Comparison of ENCODE assay signal across 8 mouse cellular contexts in genomic region chr1:138841306-138842095, GRCm38 (mm10). TPM values are rescaled to one million over a fixed set of nuclear protein-coding genes. Genes with fewer than 3 reads are reported as not detected.
DNase-seq lines count a peak whose midpoint lies in the region; ATAC-seq lines count a peak whose summit lies in the region.

No protein-coding gene starts in this region.

- H3K4me2 ChIP-seq in heart, embryonic 14.5 days (ENCODE audit: low read length): peak overlapping the region; percentile 69
- peak overlapping the region; percentile 51 for H3K4me2 ChIP-seq in limb, embryonic 11.5 days (ENCODE audit: low read depth, severe bottlenecking)

- peak overlapping the region; percentile 42 to 49 for H3K4me3 ChIP-seq in heart, embryonic 14.5 days (ENCODE audit: control insufficient read depth in 1 of 2, insufficient read depth in 1 of 2, low read depth in 1 of 2, low read length in 2 of 2)
- peak overlapping the region; percentile 80 for H3K4me3 ChIP-seq in limb, embryonic 11.5 days (ENCODE audit: low read depth, low read length)

- no peak overlapping the region for H3K27ac ChIP-seq in heart, embryonic 14.5 days (replicated peaks in 1 of 2; ENCODE audit: control insufficient read depth in 1 of 2, insufficient read depth in 1 of 2, low read depth in 2 of 2, low read length in 2 of 2)
- peak overlapping the region; percentile 96 for H3K27ac ChIP-seq in limb, embryonic 11.5 days (replicated peaks; ENCODE audit: low read depth, low read length)

- WGBS in heart, embryonic 14.5 days: under 1% methylated on average over 54 of the region's 54 CpGs
- 2% methylated on average over 54 of the region's 54 CpGs for WGBS in limb, embryonic 11.5 days

- H3K27me3 ChIP-seq in heart, embryonic 14.5 days (ENCODE audit: control insufficient read depth, insufficient read depth, low read length): peaks cover 62% of the 10 kb centered on the region
- H3K27me3 ChIP-seq in limb, embryonic 11.5 days (ENCODE audit: control insufficient read depth, insufficient read depth, low read length): peaks cover 13% of the 10 kb centered on the region; the same call in 1 of the 2 replicates

- no peak for ATAC-seq in CD4-positive, CD25-positive, alpha-beta regulatory T cell, adult 4 months
- ATAC-seq in heart, embryonic 14.5 days (ENCODE audit: insufficient number of reproducible peaks, insufficient read depth, low FRiP score, low read depth): no peak
- no peak for ATAC-seq in limb, embryonic 11.5 days (ENCODE audit: insufficient number of reproducible peaks, low FRiP score, low TSS enrichment, low read depth)

- peak overlapping the region; percentile 38; the same call in 1 of the 2 replicates for H3K9ac ChIP-seq in heart, embryonic 14.5 days (ENCODE audit: low read length)
- peak overlapping the region; percentile 98 for H3K9ac ChIP-seq in limb, embryonic 11.5 days (ENCODE audit: low read length)

- H3K36me3 ChIP-seq in heart, embryonic 14.5 days (ENCODE audit: control insufficient read depth, insufficient read depth, low read length): no peaks in the 10 kb centered on the region
- H3K36me3 ChIP-seq in limb, embryonic 11.5 days (ENCODE audit: control insufficient read depth, insufficient read depth, low read length): no peaks in the 10 kb centered on the region

- H3K4me1 ChIP-seq in heart, embryonic 14.5 days (ENCODE audit: control insufficient read depth in 2 of 2, insufficient read depth in 2 of 2, low read length in 2 of 2): peaks cover 3 to 11% of the 10 kb centered on the region in 2 experiments; a peak in 2 of 4 replicates
- H3K4me1 ChIP-seq in limb, embryonic 11.5 days (ENCODE audit: control insufficient read depth, insufficient read depth, low read length): peaks cover 4% of the 10 kb centered on the region

- no peaks in the 10 kb centered on the region for H3K9me3 ChIP-seq in heart, embryonic 14.5 days (ENCODE audit: control insufficient read depth, low read length)
- H3K9me3 ChIP-seq in limb, embryonic 11.5 days (ENCODE audit: control insufficient read depth, low read length): no peaks in the 10 kb centered on the region

- DNase-seq in CD4-positive, CD25-positive, alpha-beta regulatory T cell, adult 2 months (ENCODE audit: low read depth, low spot score): peak; percentile 50
- peak; percentile 43 for DNase-seq in right cerebral cortex, postnatal 4 days
- DNase-seq in right cerebral cortex, adult 18-20 months: no peak
- DNase-seq in limb, embryonic 11.5 days (ENCODE audit: low spot score): peak; percentile 80
- peak; percentile 75 for DNase-seq in retina, embryonic 14.5 days (ENCODE audit: low spot score)
- DNase-seq in c-Kit-positive CD71-positive TER-119-positive erythroid progenitor cells, embryonic 14.5 days (ENCODE audit: low spot score): no peak

RNA-seq across cellular contexts. Expression of gene Lhx9, which starts 6.9 kb away (rescaled TPM):
- polyA plus RNA-seq in CD4-positive, CD25-positive, alpha-beta regulatory T cell, adult 4 months (2017; shearing (Covaris generic)): not detected
- 0.32 and 0.61 TPM in 2 replicates for polyA plus RNA-seq in heart, embryonic 14.5 days (2014; fragmentation: Nextera tagmentation; extraction: Ambion mirVana)
- 108 and 116 TPM in 2 replicates for polyA plus RNA-seq in limb, embryonic 11.5 days (2014; fragmentation: Nextera tagmentation; extraction: Ambion mirVana)

RNA-seq across cellular contexts. Expression of gene 2310009B15Rik, which starts 15.2 kb away (rescaled TPM):
- 10 to 100 TPM in 1 of 2 experiments, 1 to 10 TPM in 1; 9.9 to 15.9 TPM for polyA plus RNA-seq in CD4-positive, CD25-positive, alpha-beta regulatory T cell, adult 4 months (2017; shearing (Covaris generic))
- polyA plus RNA-seq in heart, embryonic 14.5 days (2014; fragmentation: Nextera tagmentation; extraction: Ambion mirVana): 30.5 and 40.3 TPM in 2 replicates
- polyA plus RNA-seq in limb, embryonic 11.5 days (2014; fragmentation: Nextera tagmentation; extraction: Ambion mirVana): 54.2 and 60.4 TPM in 2 replicates

Comparison
In these comparisons a context has a peak if more than half of its experiments do, and no peak if none do; other contexts are left out.
1. DNase-seq: peak in CD4-positive, CD25-positive, alpha-beta regulatory T cell, adult 2 months (single experiment), right cerebral cortex, postnatal 4 days (single experiment), limb, embryonic 11.5 days (single experiment) and retina, embryonic 14.5 days (single experiment); none in right cerebral cortex, adult 18-20 months (single experiment) and c-Kit-positive CD71-positive TER-119-positive erythroid progenitor cells, embryonic 14.5 days (single experiment).
2. RNA of gene Lhx9, which starts 6.9 kb away (polyA plus RNA-seq): 108 to 116 TPM in limb, embryonic 11.5 days; 0.32 to 0.61 TPM in heart, embryonic 14.5 days and not detected in CD4-positive, CD25-positive, alpha-beta regulatory T cell, adult 4 months; every median in the first group is over 10 times any median in the second.